Mouse (Mus musculus) heart, adult 2 months (tissue): ENCODE results near the gene Wasf1.

Source experiments
- CTCF ChIP-seq: fragments of 200-600 bp; IDR thresholded peaks from 2 replicates; pipeline ENCODE4 v1.8.1; 2022; ENCODE audit warnings: antibody characterized with exemption, mild to moderate bottlenecking, moderate library complexity
- POLR2A ChIP-seq: fragments of 200-500 bp; IDR thresholded peaks from 2 replicates; pipeline ENCODE4 v1.6.1; 2011; ENCODE audit warnings: mild to moderate bottlenecking, low read depth, low read length, control low read depth; ENCODE audit not compliant: insufficient read depth

DNA sequence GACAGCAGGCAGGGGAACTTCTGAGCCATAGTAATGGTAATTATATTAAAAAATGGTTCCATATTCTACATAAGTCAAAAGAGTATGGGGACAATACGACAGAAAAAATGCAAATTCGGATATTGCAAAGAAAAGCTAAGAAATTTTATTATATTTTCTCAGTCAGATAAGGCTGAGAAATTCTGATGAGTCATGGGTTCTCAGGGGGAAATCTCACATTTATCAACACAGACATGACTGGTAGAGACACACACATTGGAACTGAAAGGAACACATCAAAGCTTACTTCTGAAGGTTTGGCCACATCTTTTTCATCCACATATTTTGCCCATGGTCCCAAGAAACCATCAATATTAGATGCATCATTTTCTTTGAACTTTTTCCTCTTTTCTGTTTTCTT, 32.6 kb upstream of the Wasf1 start:
- TF ChIP-seq CTCF (no peak), POLR2A (no peak)
